Mouse (Mus musculus) lung, postnatal 0 days (tissue): Measurements from ENCODE around the gene Prdm4.

Experiments used
- CTCF ChIP-seq: IDR thresholded peaks from 2 replicates; pipeline ENCODE4 v1.5.1; 2016; ENCODE audit warnings: antibody characterized with exemption, mild to moderate bottlenecking
- EP300 ChIP-seq: IDR thresholded peaks from 2 replicates; pipeline ENCODE4 v1.6.1; 2016; ENCODE audit warnings: antibody characterized with exemption, mild to moderate bottlenecking, control low read depth

DNA sequence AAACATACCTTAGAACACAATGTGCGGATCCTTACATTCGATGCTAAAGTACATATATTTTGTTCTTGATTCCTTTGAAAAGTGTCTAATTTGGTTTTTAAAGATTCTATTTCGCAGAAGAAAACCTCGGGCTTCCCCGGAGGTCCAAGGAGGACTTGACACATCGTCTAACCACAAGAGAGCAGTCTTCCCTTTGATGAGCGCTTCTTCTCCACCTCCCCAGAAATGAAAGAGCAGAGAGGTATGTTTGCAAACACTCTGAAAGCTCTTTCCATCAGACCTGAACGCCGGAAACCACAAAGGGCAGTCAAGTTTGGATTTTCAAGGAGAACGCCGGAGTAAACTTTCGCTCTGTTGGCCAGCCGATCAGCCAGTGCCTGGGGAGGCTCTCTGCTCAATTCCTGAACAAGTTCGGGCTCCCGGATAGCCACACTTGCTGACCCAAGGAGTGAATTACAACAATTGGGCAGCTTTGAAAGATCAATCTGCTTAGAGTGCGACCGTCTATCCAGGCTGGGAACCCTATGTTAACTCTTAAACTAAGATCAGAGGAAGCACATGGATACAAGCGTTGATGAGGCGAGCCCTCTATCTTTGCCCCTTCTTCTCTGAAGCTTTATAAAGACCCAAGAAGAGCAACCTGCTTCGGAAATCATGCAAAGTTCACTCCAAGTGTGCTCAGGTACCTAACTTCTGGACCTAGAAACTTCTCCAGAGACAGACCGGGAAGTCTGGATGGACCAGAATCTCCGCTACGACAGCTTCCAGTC, 10.9 kb upstream of the Prdm4 start, which contains the start of gene Ascl4:
- TF ChIP-seq EP300: no peak
- peak; percentile 7; the same call in 1 of the 2 replicates for TF ChIP-seq CTCF
